Mouse (Mus musculus) embryonic facial prominence, embryonic 10.5 days (tissue): ENCODE measurements around the gene Ada. TPM values are rescaled to one million over a fixed set of nuclear protein-coding genes. Genes with fewer than 3 reads are reported as not detected.

Experiments used
- DNase-seq: peaks from one replicate; pipeline ENCODE4 v3.0.0-alpha.2; 2017; ENCODE audit warnings: low spot score
- H3K27ac ChIP-seq: fragments of 300-500 bp; sonication (generic); replicated peaks from 2 replicates; pipeline ENCODE4 v1.5.1; 2016; ENCODE audit warnings: mild to moderate bottlenecking
- H3K27me3 ChIP-seq: fragments of 300-500 bp; sonication (generic); replicated peaks from 2 replicates; pipeline ENCODE4 v1.6.1; 2016; ENCODE audit warnings: low read depth, mild to moderate bottlenecking; ENCODE audit not compliant: poor library complexity, severe bottlenecking
- H3K36me3 ChIP-seq: fragments of 300-500 bp; sonication (generic); replicated peaks from 2 replicates; pipeline ENCODE4 v1.6.1; 2016; ENCODE audit warnings: mild to moderate bottlenecking, moderate library complexity
- H3K4me1 ChIP-seq: fragments of 300-500 bp; sonication (generic); 2 replicates; pipeline ENCODE4 v1.6.1; 2016
- H3K4me3 ChIP-seq: fragments of 300-500 bp; sonication (generic); 2 replicates; pipeline ENCODE4 v1.5.1; 2016; ENCODE audit warnings: mild to moderate bottlenecking, moderate library complexity
- H3K9me3 ChIP-seq: fragments of 300-500 bp; sonication (generic); 2 replicates; pipeline ENCODE4 v1.6.1; 2016; ENCODE audit warnings: mild to moderate bottlenecking
- WGBS: fragments of 180-500 bp; shearing (Covaris S2); methylation state at CpG from one replicate; pipeline ENCODE4 v1.1.7; 2016; 5-methylcytosine and 5-hydroxymethylcytosine counted together
- polyA plus RNA-seq: library from polyadenylated mRNA; unstranded; fragments of >200 nt; fragmentation: Nextera tagmentation; extraction: Ambion mirVana; gene quantifications from 2 replicates; pipeline ENCODE4 v1.2.1, GENCODE M21; 2016

Gene Ada
- polyA plus RNA-seq, 1 experiment from 2014 or later: 9.7 TPM

GRCm38 (mm10) chr2:163761402-163761801, 11.4 kb upstream of the Ada start:
- Histone ChIP-seq H3K27me3 (no peaks in the 10 kb centered on the region), H3K36me3 (no peaks in the 10 kb centered on the region), H3K27ac (no peak overlapping the region), H3K4me1 (peaks cover 11% of the 10 kb centered on the region), H3K4me3 (no peak overlapping the region), H3K9me3 (no peaks in the 10 kb centered on the region)
- no peak for DNase-seq
- 90% methylated on average over 7 of the region's 7 CpGs for WGBS

GRCm38 (mm10) chr2:163760589-163760988, 10.6 kb upstream of the Ada start:
- Histone ChIP-seq H3K27me3 (no peaks in the 10 kb centered on the region), H3K36me3 (no peaks in the 10 kb centered on the region), H3K4me1 (peaks cover 11% of the 10 kb centered on the region), H3K9me3 (no peaks in the 10 kb centered on the region), H3K4me3 (no peak overlapping the region), H3K27ac (no peak overlapping the region)
- DNase-seq: no peak
- 81% methylated on average over 6 of the region's 6 CpGs for WGBS

- H3K27ac ChIP-seq: no peak overlapping the region
- no peak for DNase-seq
- WGBS: 75% methylated on average over 2 of the region's 2 CpGs
- H3K36me3 ChIP-seq: no peaks in the 10 kb centered on the region
- H3K27me3 ChIP-seq: peaks cover 5% of the 10 kb centered on the region
- no peaks in the 10 kb centered on the region for H3K4me1 ChIP-seq
- no peak overlapping the region for H3K4me3 ChIP-seq
- no peaks in the 10 kb centered on the region for H3K9me3 ChIP-seq
These were observed 8.1 kb upstream of the Ada start for GRCm38 (mm10) chr2:163758146-163758545.

- Histone ChIP-seq H3K4me1 (no peaks in the 10 kb centered on the region), H3K27me3 (peaks cover 20% of the 10 kb centered on the region), H3K36me3 (no peaks in the 10 kb centered on the region), H3K9me3 (no peaks in the 10 kb centered on the region), H3K4me3 (no peak overlapping the region), H3K27ac (no peak overlapping the region)
- DNase-seq: no peak
- 48% methylated on average over 2 of the region's 2 CpGs for WGBS
These were observed 6.7 kb upstream of the Ada start for GRCm38 (mm10) chr2:163756723-163757122.

- 73% methylated on average over 5 of the region's 5 CpGs for WGBS
- DNase-seq: no peak
- Histone ChIP-seq H3K36me3 (no peaks in the 10 kb centered on the region), H3K27me3 (peaks cover 38% of the 10 kb centered on the region), H3K27ac (no peak overlapping the region), H3K9me3 (no peaks in the 10 kb centered on the region), H3K4me3 (no peak overlapping the region), H3K4me1 (peaks cover 13% of the 10 kb centered on the region)
These were observed 4.2 kb upstream of the Ada start for GRCm38 (mm10) chr2:163754228-163754627.

- 82% methylated on average over 10 of the region's 10 CpGs for WGBS
- no peaks in the 10 kb centered on the region for H3K9me3 ChIP-seq
- no peak for DNase-seq
These were observed 5.1 kb downstream of the Ada start for GRCm38 (mm10) chr2:163744801-163745570.

GRCm38 (mm10) chr2:163743357-163743756, 6.7 kb downstream of the Ada start:
- H3K9me3 ChIP-seq: no peaks in the 10 kb centered on the region
- H3K4me3 ChIP-seq: no peak overlapping the region
- peaks cover 12% of the 10 kb centered on the region for H3K27me3 ChIP-seq
- H3K27ac ChIP-seq: no peak overlapping the region
- peaks cover 29% of the 10 kb centered on the region for H3K4me1 ChIP-seq
- no peaks in the 10 kb centered on the region for H3K36me3 ChIP-seq
- 45% methylated on average over 6 of the region's 6 CpGs for WGBS
- DNase-seq: no peak

More at GRCm38 (mm10) chr2:163744801-163745570, 5.1 kb downstream of the Ada start:
- H3K27ac ChIP-seq: no peak overlapping the region
- peaks cover 43% of the 10 kb centered on the region for H3K4me1 ChIP-seq
- peaks cover 28% of the 10 kb centered on the region for H3K27me3 ChIP-seq
- H3K36me3 ChIP-seq: no peaks in the 10 kb centered on the region
- no peak overlapping the region for H3K4me3 ChIP-seq

- H3K9me3 ChIP-seq: no peaks in the 10 kb centered on the region
- no peak overlapping the region for H3K27ac ChIP-seq
- H3K4me1 ChIP-seq: peaks cover 22% of the 10 kb centered on the region
- H3K36me3 ChIP-seq: peaks cover 3% of the 10 kb centered on the region
- peaks cover 5% of the 10 kb centered on the region for H3K27me3 ChIP-seq
- WGBS: 73% methylated on average over 5 of the region's 5 CpGs
- no peak for DNase-seq
- no peak overlapping the region for H3K4me3 ChIP-seq
These were observed 7.4 kb downstream of the Ada start for GRCm38 (mm10) chr2:163742656-163743055.

- Histone ChIP-seq H3K27ac (no peak overlapping the region), H3K9me3 (no peaks in the 10 kb centered on the region), H3K27me3 (no peaks in the 10 kb centered on the region), H3K36me3 (peaks cover 44% of the 10 kb centered on the region), H3K4me1 (no peaks in the 10 kb centered on the region), H3K4me3 (no peak overlapping the region)
- no peak for DNase-seq
- WGBS: 82% methylated on average over 6 of the region's 6 CpGs
These were observed 14.1 kb downstream of the Ada start for GRCm38 (mm10) chr2:163735980-163736379.

GRCm38 (mm10) chr2:163735163-163735562, 14.9 kb downstream of the Ada start:
- no peak overlapping the region for H3K27ac ChIP-seq
- no peaks in the 10 kb centered on the region for H3K9me3 ChIP-seq
- H3K4me3 ChIP-seq: no peak overlapping the region
- WGBS: 93% methylated on average over 9 of the region's 9 CpGs
- peaks cover 53% of the 10 kb centered on the region for H3K36me3 ChIP-seq
- no peaks in the 10 kb centered on the region for H3K4me1 ChIP-seq
- no peaks in the 10 kb centered on the region for H3K27me3 ChIP-seq
- DNase-seq: no peak

GRCm38 (mm10) chr2:163732021-163732420, 18.0 kb downstream of the Ada start:
- no peak overlapping the region for H3K4me3 ChIP-seq
- H3K27ac ChIP-seq: no peak overlapping the region
- WGBS: 90% methylated on average over 11 of the region's 11 CpGs
- peaks cover 74% of the 10 kb centered on the region for H3K36me3 ChIP-seq
- no peaks in the 10 kb centered on the region for H3K27me3 ChIP-seq
- DNase-seq: no peak
- H3K4me1 ChIP-seq: no peaks in the 10 kb centered on the region
- no peaks in the 10 kb centered on the region for H3K9me3 ChIP-seq

GRCm38 (mm10) chr2:163728300-163728699, 21.7 kb downstream of the Ada start:
- H3K4me1 ChIP-seq: no peaks in the 10 kb centered on the region
- no peaks in the 10 kb centered on the region for H3K9me3 ChIP-seq
- no peaks in the 10 kb centered on the region for H3K27me3 ChIP-seq
- no peak overlapping the region for H3K27ac ChIP-seq
- H3K36me3 ChIP-seq: peaks cover 93% of the 10 kb centered on the region
- H3K4me3 ChIP-seq: no peak overlapping the region
- no peak for DNase-seq
- WGBS: 92% methylated on average over 4 of the region's 4 CpGs

GRCm38 (mm10) chr2:163726766-163727393, 23.2 kb downstream of the Ada start:
- whole genome bisulfite sequencing: 83% methylated on average over 5 of the region's 5 CpGs
- no peaks in the 10 kb centered on the region for H3K9me3 ChIP-seq
- H3K27ac ChIP-seq: no peak overlapping the region
- no peak for DNase-seq
- H3K36me3 ChIP-seq: peaks cover 96% of the 10 kb centered on the region
- H3K4me3 ChIP-seq: no peak overlapping the region
- H3K4me1 ChIP-seq: no peaks in the 10 kb centered on the region
- no peaks in the 10 kb centered on the region for H3K27me3 ChIP-seq
